Mouse (Mus musculus) forelimb bud, embryonic 11.5 days (tissue): ENCODE data around the gene Ptpn21.

ENCODE experiments used
- DNase-seq: peaks from one replicate; pipeline ENCODE4 v3.0.0-alpha.2; 2012; ENCODE audit warnings: low read depth, low spot score

Gene Ptpn21

DNA sequence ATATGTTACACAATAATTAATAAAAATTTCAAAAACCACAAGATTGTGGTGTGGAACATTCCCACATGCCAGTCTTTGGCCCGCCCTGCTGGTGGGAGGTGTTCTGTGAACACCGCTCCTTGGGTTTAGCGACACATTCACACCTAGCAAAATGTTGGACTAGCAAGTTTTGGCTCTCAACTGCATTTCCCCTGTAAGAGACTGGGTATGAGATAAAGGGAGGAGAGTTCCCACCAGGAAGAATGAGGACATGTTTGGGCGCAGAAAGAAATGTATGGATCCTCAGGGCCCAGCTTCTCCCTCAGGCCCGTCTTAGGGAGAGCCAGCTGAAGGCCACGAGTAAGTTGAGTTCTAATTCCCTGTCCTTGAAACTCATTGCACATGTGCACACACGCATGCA lies 74.6 kb downstream of the Ptpn21 start:
- DNase-seq, result no peak

DNA sequence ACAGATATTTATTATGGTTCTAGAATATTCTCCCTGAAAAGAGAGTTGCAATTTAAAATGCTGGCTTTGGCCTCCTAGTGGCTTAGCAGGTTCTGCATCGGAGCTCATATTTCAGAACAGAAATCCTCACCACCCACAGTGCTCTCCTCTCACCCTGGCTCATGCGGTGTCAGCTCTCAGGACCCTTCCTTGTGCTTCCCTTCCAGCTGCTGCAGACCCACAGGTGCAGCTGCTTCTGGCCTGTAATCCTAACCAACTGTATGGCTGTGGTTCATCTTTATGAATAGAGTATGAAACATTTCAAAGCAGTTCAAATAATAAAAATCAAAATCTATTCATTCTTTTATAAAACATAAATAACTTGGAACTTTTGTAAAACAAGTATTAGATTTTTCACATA lies 80.3 kb downstream of the Ptpn21 start:
- DNase-seq, result no peak

DNA sequence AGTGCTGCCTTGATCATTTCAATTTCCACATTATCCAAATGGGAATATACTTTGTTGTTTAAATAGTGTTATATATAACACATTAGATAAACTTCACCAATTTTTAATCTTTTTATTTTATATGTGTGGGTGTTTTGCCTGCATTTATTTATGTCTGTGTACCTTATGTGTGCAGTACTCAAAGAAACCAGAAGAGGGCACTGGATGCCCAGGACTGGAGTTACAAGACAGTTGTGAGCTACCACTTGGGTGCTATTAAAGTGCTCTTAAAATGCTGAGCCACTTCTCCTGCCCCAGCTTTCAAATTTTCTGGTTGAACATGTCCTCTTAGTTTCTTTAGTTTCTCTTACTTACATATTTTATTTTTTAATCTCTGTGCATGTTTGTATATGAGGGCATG lies 92.4 kb downstream of the Ptpn21 start:
- no peak for DNase-seq

DNA sequence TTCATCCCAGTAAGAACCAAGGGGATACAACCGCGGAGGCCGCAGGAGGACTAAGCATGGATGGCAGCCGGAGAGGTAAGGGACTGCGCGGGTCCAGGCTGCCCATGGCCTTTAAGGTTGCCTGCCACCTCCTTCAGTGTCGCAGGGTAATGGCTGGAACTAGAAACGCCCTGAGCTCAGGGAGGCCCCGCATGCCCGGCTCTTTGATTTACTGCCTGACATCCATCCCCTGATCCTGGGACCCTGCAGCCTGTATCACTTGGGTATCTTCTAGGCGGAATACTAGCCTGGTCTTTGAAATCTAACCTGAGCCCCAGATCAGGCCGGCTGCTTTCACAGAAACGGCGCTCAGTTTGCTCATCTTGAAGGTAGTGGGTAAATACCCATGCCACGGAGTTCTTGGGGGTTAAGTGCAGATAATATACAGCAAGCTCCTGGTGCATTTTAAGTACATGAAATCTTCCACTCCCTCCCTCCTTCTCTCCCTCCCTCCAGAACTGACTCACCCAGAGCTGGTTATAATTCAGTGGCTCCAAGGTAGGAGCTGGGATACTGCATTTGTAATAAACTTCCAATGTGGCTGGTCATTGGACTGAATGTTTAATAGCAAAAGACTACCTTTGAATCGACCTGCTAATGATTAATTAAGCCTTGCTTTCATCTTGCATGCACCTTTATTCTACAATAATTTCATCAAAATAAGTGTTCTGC lies 108.8 kb downstream of the Ptpn21 start:
- no peak for DNase-seq

DNA sequence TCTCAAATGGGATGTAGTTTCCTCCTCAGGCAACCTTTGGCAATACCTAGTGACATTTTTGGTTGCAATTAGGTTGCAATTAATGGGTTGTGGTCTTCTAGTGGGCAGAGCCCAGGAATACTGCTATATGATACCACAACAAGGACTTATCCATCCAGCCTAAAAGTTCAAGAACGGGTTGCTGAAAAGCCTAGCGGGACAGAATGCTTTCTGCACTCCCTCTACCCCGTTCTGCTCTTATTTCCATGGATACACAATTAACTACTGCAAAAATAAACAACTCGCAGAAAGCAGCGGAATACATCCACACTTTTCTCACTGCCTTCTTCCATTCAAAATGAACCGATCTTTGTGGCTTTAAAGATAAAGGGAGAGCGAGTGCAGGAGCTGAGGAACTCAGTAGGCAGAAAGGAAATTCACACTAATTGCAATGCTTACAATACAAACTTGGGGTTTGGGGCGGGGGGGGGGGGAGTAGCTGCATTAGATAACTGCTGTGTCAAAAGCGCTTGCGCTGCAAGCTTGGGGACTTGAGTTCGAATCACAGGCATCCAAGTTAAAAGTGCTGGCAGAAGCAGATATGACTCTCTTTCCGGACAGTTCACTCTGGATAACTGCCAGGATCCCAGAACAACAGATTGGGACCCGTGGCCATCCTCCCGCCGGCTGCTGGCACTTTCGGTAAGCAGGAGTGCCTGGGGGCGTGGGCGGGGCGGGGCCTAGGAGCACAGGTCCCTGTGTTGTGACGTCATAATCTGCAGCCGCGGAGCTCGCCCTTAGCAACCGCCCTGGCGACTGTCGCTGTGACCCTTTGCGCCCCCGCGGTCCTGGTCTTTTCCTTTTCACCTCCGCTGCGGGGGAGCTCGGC lies 109.6 kb downstream of the Ptpn21 start, which contains the start of gene Spata7:
Gene Spata7 (plus strand): TSS at position 766 of the 868 bp plus-strand sequence.
- peak; percentile 87 for DNase-seq
